Mouse (Mus musculus) spleen, postnatal 10 days (tissue): ENCODE measurements around the gene Jag1.

Experiments used
- DNase-seq, 2 experiments: peaks; one replicate each; pipeline ENCODE4 v3.0.0; 2021 to 2022; ENCODE audit warnings: low spot score in 2 of 2

Jag1 gene

GRCm38 (mm10) chr2:137099211-137099734 is 17.2 kb downstream of the Jag1 start:
- DNase-seq = no peak

- DNase-seq = no peak
Observed at GRCm38 (mm10) chr2:137098269-137099035, 18.0 kb downstream of the Jag1 start.

GRCm38 (mm10) chr2:137096981-137097460 is 19.4 kb downstream of the Jag1 start:
- DNase-seq = no peak

- DNase-seq = no peak
Observed at GRCm38 (mm10) chr2:137094301-137094700, 22.1 kb downstream of the Jag1 start.

GRCm38 (mm10) chr2:137093298-137093630 is 23.2 kb downstream of the Jag1 start:
- DNase-seq = no peak

GRCm38 (mm10) chr2:137092523-137093297 is 23.7 kb downstream of the Jag1 start:
- no peak for DNase-seq

- DNase-seq = no peak
Observed at GRCm38 (mm10) chr2:137091766-137092522, 24.5 kb downstream of the Jag1 start.

- no peak for DNase-seq
Observed at GRCm38 (mm10) chr2:137087705-137088104, 28.7 kb downstream of the Jag1 start.

- DNase-seq = no peak
Observed at GRCm38 (mm10) chr2:137086621-137087395, 29.6 kb downstream of the Jag1 start.

- DNase-seq = no peak
Observed at GRCm38 (mm10) chr2:137085257-137085656, 31.2 kb downstream of the Jag1 start.

GRCm38 (mm10) chr2:137082896-137083620 is 33.4 kb downstream of the Jag1 start:
- DNase-seq = no peak

GRCm38 (mm10) chr2:137081001-137081400 is 35.4 kb downstream of the Jag1 start:
- no peak for DNase-seq

GRCm38 (mm10) chr2:137080468-137080867 is 36.0 kb downstream of the Jag1 start:
- no peak for DNase-seq

- no peak for DNase-seq
Observed at GRCm38 (mm10) chr2:137079721-137080320, 36.6 kb downstream of the Jag1 start.

- DNase-seq = no peak
Observed at GRCm38 (mm10) chr2:137078771-137079170, 37.7 kb downstream of the Jag1 start.

- DNase-seq = no peak
Observed at GRCm38 (mm10) chr2:137074313-137074620, 42.2 kb downstream of the Jag1 start.

- DNase-seq = no peak
Observed at GRCm38 (mm10) chr2:137073473-137074312, 42.8 kb downstream of the Jag1 start.

GRCm38 (mm10) chr2:137067479-137068110 is 48.8 kb downstream of the Jag1 start:
- no peak for DNase-seq

GRCm38 (mm10) chr2:137064513-137064912 is 51.9 kb downstream of the Jag1 start:
- no peak for DNase-seq
